Mouse (Mus musculus) hindbrain, embryonic 11.5 days (tissue): ENCODE results near the gene Hoxc13. TPM values are rescaled to one million over a fixed set of nuclear protein-coding genes. Genes with fewer than 3 reads are reported as not detected.

Source experiments
- ATAC-seq: fragments of 200-750 bp; cut with Nextera tagmentation; 2 replicates; pipeline ENCODE4 v1.8.0; 2017; ENCODE audit warnings: mild to moderate bottlenecking, moderate TSS enrichment, moderate library complexity; ENCODE audit not compliant: low FRiP score
- DNase-seq: peaks from one replicate; pipeline ENCODE4 v3.0.0-alpha.2; 2015; ENCODE audit warnings: low spot score
- H3K27ac ChIP-seq: fragments of 300-500 bp; sonication (generic); 2 replicates; pipeline ENCODE4 v1.5.1; 2014; ENCODE audit warnings: mild to moderate bottlenecking, low read depth, low read length
- H3K27me3 ChIP-seq: fragments of 300-500 bp; sonication (generic); 2 replicates; pipeline ENCODE4 v1.6.1; 2014; ENCODE audit warnings: mild to moderate bottlenecking, low read length, moderate library complexity, mixed read lengths; ENCODE audit not compliant: control insufficient read depth, insufficient read depth
- H3K36me3 ChIP-seq: fragments of 300-500 bp; sonication (generic); 2 replicates; pipeline ENCODE4 v1.6.1; 2014; ENCODE audit warnings: mild to moderate bottlenecking, low read length, moderate library complexity, mixed read lengths; ENCODE audit not compliant: control insufficient read depth, insufficient read depth
- H3K4me1 ChIP-seq: fragments of 300-500 bp; sonication (generic); replicated peaks from 2 replicates; pipeline ENCODE4 v1.6.1; 2014; ENCODE audit warnings: low read length, mixed read lengths; ENCODE audit not compliant: control insufficient read depth, insufficient read depth
- H3K4me2 ChIP-seq: fragments of 300-500 bp; sonication (generic); replicated peaks from 2 replicates; pipeline ENCODE4 v1.6.1; 2014; ENCODE audit warnings: mild to moderate bottlenecking, low read depth, low read length
- H3K4me3 ChIP-seq: fragments of 300-500 bp; sonication (generic); 2 replicates; pipeline ENCODE4 v1.5.1; 2014; ENCODE audit warnings: low read depth, low read length
- H3K9ac ChIP-seq: fragments of 300-500 bp; sonication (generic); 2 replicates; pipeline ENCODE4 v1.6.1; 2014; ENCODE audit warnings: low read depth, low read length
- H3K9me3 ChIP-seq: fragments of 300-500 bp; sonication (generic); 2 replicates; pipeline ENCODE4 v1.6.1; 2016; ENCODE audit warnings: low read length; ENCODE audit not compliant: control insufficient read depth
- WGBS: fragments of 180-500 bp; shearing (Covaris S2); extraction: QIAGEN DNeasy Blood & Tissue Kit; methylation state at CpG from one replicate; pipeline ENCODE4 v1.1.7; 2014; 5-methylcytosine and 5-hydroxymethylcytosine counted together
- polyA plus RNA-seq: library from polyadenylated mRNA; unstranded; fragments of >200 nt; fragmentation: Nextera tagmentation; extraction: Ambion mirVana; gene quantifications from 2 replicates; pipeline ENCODE4 v1.2.1, GENCODE M21; 2014

Hoxc13 gene
- 0.11 and 0.48 TPM in 2 replicates for polyA plus RNA-seq

DNA sequence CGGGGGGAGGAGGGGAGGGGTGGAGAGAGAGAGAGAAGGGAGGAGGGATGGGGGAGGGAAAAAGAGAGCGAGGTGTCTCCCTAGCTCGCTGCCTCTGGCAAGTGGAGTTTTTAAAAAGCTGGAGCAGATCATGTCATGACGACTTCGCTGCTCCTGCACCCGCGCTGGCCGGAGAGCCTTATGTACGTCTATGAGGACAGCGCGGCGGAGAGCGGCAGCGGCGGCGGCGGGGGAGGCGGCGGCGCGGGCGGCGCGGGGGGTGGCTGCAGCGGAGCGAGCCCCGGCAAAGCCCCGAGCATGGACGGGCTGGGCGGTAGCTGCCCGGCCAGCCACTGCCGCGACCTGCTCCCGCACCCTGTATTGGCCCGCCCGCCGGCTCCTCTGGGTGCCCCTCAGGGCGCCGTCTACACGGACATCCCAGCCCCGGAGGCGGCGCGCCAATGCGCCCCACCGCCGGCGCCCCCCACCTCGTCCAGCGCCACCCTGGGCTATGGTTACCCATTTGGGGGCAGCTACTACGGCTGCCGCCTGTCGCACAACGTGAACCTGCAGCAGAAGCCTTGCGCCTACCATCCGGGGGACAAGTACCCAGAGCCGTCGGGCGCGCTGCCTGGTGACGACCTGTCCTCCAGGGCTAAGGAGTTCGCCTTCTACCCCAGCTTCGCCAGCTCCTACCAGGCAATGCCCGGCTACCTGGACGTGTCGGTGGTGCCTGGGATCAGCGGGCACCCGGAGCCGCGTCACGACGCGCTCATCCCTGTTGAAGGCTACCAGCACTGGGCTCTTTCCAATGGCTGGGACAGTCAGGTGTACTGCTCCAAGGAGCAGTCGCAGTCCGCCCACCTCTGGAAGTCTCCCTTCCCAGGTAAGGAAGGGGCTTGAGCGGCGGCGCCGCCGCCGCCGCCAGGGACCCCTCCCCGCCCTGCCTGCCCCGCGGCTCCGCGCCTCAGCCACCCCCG is at the start of gene Hoxc13:
TSS of gene Hoxc13 (plus strand) at position 51 of the 959 bp plus-strand sequence.
- Histone ChIP-seq H3K36me3 (no peaks in the 10 kb centered on the region), H3K9me3 (no peaks in the 10 kb centered on the region), H3K4me3 (no peak within 1 kb of the TSS), H3K9ac (no peak within 1 kb of the TSS), H3K27ac (no peak within 1 kb of the TSS), H3K4me1 (0 out of 2 replicates have a peak, but pooled peaks cover 2% of the 10 kb centered on the region), H3K4me2 (no peak within 1 kb of the TSS), H3K27me3 (peaks cover 96% of the 10 kb centered on the region)
- ATAC-seq (peak; percentile 55), DNase-seq (peak; percentile 51)
- 2% methylated on average over 50 of the region's 88 CpGs for WGBS

DNA sequence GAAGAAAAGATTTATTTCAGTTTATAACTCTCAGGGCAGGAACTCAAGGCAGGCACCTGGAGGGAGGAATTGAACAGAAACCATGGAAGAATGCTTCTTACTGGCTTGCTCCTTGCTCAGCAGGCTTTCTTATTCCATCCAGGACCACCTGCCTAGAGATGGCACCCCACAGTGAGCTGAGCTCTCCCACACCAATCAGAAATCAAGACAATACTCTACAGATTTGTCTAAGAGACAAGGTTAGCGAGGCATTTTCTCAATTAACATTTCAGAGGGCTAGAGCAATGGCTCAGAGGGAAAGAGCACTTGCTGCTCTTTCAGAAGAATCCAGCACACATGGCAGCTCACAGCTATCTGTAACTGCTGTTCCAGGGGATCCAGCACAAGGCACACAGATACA is 35.1 kb upstream of the Hoxc13 start:
- 26% methylated on average over 1 of the region's 1 CpGs for WGBS
- DNase-seq (no peak), ATAC-seq (no peak)
- Histone ChIP-seq H3K27ac (no peak overlapping the region), H3K4me1 (no peaks in the 10 kb centered on the region), H3K9me3 (no peaks in the 10 kb centered on the region), H3K36me3 (no peaks in the 10 kb centered on the region), H3K9ac (no peak overlapping the region), H3K27me3 (no peaks in the 10 kb centered on the region), H3K4me2 (no peak overlapping the region), H3K4me3 (no peak overlapping the region)

DNA sequence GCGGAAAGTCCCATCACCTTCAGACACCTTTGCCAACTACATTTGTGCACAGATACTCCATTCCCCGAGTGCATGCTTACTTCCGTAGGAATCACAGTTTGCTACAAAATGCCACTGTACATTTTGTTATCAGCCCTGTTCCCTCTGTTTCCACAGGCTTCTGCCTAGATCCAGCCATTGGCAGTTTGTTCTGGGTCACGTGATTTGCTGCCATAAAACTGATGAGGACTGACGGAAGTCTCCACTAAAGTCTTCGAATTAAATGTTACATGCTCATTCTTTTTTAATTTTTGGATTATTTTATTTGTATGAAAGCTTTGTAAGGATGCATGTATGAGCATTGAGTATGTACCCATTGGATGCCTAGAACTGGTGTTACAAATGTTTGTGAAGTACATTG is 25.8 kb upstream of the Hoxc13 start:
- WGBS: 89% methylated on average over 6 of the region's 6 CpGs
- no peak for ATAC-seq
- no peak overlapping the region for H3K27ac ChIP-seq

DNA sequence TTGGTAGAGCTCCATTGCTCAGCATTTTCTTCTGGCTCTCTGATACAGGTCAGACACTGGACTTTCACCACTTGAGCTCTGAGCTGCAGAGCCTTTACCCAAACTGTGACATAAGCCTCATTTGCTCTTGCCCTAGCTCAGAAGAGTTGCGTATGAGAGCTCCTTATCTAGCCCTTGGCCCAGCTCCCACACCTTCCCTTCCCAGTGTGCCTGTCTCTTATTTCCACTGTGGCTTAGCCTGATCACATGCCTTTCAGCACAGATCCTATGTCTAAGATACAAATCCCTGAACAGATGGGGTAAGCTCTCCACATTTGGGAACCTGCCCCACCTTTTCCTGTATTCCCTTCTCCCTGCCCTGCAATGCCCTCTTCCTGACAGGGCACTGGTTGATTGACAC is 16.0 kb upstream of the Hoxc13 start:
- peaks cover 49% of the 10 kb centered on the region for H3K27me3 ChIP-seq
- H3K27ac ChIP-seq: no peak overlapping the region
- DNase-seq (no peak), ATAC-seq (no peak)
- H3K4me1 ChIP-seq: no peaks in the 10 kb centered on the region
- H3K36me3 ChIP-seq: no peaks in the 10 kb centered on the region
- no peak overlapping the region for H3K9ac ChIP-seq
- H3K9me3 ChIP-seq: no peaks in the 10 kb centered on the region
- 79% methylated on average over 1 of the region's 1 CpGs for WGBS
- no peak overlapping the region for H3K4me2 ChIP-seq
- no peak overlapping the region for H3K4me3 ChIP-seq

More for the DNA sequence above, 25.8 kb upstream of the Hoxc13 start:
- no peaks in the 10 kb centered on the region for H3K36me3 ChIP-seq
- H3K9ac ChIP-seq: no peak overlapping the region
- H3K9me3 ChIP-seq: no peaks in the 10 kb centered on the region
- no peak for DNase-seq
- H3K4me3 ChIP-seq: no peak overlapping the region
- no peak overlapping the region for H3K4me2 ChIP-seq
- 0 out of 2 replicates have a peak, but pooled peaks cover 2% of the 10 kb centered on the region for H3K27me3 ChIP-seq
- no peaks in the 10 kb centered on the region for H3K4me1 ChIP-seq

DNA sequence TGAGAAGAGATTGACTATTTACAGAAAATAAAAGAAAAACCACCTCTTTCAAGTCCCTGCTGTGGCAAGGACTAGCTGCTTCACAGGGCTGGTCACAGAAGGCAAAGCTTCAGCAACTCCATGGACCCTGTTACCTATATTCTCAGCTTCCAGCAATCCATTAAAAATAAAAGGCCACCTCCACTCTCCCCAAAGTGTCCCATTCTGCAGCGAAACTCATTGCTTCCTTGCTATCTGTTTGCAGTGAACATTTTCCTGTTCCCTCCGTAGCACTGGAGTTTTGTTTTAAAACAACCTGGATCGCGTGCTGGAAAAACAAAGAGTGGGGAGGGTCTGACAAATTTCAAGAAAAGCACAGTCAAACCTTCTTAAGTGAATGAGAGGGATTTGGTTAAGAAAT is 11.4 kb upstream of the Hoxc13 start:
- no peak for ATAC-seq
- peaks cover 83% of the 10 kb centered on the region for H3K27me3 ChIP-seq
- no peak overlapping the region for H3K27ac ChIP-seq
- H3K9ac ChIP-seq: no peak overlapping the region
- H3K9me3 ChIP-seq: no peaks in the 10 kb centered on the region
- H3K4me2 ChIP-seq: no peak overlapping the region
- H3K4me3 ChIP-seq: no peak overlapping the region
- H3K36me3 ChIP-seq: no peaks in the 10 kb centered on the region
- DNase-seq: peak; percentile 41
- WGBS: under 1% methylated on average over 4 of the region's 4 CpGs
- H3K4me1 ChIP-seq: no peaks in the 10 kb centered on the region

DNA sequence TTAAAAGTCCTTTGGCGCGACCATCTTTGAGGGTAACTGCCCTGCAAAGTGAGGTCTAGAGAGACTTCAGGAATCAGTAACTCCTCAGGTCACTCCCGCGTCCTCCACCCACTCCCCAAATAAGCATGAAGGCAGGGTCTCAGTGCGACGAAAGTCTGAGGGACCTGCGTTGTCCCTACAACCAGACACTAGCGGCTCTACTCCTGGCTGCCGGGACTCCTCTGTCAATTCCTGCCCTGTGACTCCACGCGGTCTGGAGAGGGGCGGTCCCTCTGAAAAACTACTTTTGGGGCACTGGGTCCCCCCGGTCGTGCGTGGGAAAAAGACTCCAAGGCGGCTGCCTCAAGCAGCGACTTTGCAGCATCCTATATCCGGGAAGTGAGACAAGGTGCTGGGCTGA is 10.9 kb upstream of the Hoxc13 start:
- no peak overlapping the region for H3K4me3 ChIP-seq

DNA sequence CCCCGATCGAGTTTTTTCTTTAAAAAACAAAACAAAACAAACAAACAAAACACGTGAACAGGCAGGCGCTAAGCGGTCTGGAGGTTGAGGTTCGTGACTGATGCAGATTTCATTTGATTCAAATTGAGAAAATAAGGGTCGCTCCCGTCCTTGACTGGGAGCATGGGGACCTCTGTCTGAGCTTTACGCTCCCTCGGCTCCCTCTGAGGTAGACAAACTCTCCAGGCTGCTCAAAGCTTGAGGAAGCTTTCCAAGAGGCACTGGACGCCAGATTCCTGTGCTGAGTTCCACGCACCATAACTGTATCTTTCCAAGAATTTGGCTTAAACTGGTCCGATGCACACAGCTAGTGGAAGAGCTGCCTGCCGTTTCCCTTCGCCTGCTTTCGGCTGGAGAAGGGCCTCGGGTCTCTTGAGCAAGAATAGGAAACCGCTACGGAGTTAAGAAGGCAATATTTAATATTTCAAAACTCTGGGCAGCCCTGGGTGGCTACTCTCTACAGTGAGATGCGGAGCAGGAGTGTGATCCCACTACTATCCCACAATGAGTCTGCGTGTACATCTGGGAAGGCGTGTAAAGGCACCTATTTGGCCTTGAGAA is 10.3 kb upstream of the Hoxc13 start:
- Histone ChIP-seq H3K4me3 (no peak overlapping the region), H3K4me2 (no peak overlapping the region), H3K27ac (no peak overlapping the region), H3K27me3 (peaks cover 83% of the 10 kb centered on the region), H3K9ac (no peak overlapping the region), H3K36me3 (no peaks in the 10 kb centered on the region), H3K4me1 (no peaks in the 10 kb centered on the region), H3K9me3 (no peaks in the 10 kb centered on the region)
- WGBS: 1% methylated on average over 22 of the region's 22 CpGs
- ATAC-seq (no peak), DNase-seq (peak; percentile 58)

More for the DNA sequence above, 10.9 kb upstream of the Hoxc13 start:
- no peaks in the 10 kb centered on the region for H3K36me3 ChIP-seq
- H3K9me3 ChIP-seq: no peaks in the 10 kb centered on the region
- peak; percentile 54 for DNase-seq
- no peak for ATAC-seq
- no peak overlapping the region for H3K27ac ChIP-seq
- H3K4me1 ChIP-seq: no peaks in the 10 kb centered on the region
- WGBS: 1% methylated on average over 18 of the region's 18 CpGs
- peaks cover 86% of the 10 kb centered on the region for H3K27me3 ChIP-seq
- no peak overlapping the region for H3K4me2 ChIP-seq
- no peak overlapping the region for H3K9ac ChIP-seq

DNA sequence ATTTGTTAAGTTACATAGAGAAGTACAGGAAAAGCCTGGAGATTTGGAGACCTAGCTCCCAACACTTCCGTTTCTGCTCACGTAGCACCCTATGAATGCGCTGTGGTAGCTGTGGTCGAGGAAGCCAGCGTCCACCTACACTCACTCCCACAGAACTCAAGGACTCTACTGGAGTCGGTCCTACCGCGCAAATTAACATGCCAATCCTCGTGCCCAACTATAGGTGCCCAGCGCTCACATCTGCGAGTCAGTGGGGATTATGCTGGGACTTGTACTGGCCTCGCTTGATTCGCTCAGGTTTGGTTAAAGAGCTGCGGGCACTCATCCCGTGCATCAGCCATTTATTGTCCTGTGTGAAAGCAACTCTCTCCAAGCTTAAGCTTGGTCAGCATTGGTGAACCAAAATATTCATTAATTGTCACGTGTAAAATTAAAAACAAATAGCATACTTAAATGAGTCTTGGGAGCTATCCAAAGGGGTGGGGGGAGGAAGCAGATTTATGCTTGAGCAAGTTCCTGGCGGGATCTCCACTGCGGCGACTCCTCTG is 7.8 kb upstream of the Hoxc13 start:
- DNase-seq: peak; percentile 55
- Histone ChIP-seq H3K36me3 (no peaks in the 10 kb centered on the region), H3K4me2 (no peak overlapping the region), H3K4me3 (no peak overlapping the region), H3K27ac (no peak overlapping the region), H3K4me1 (no peaks in the 10 kb centered on the region), H3K9me3 (no peaks in the 10 kb centered on the region), H3K27me3 (peaks cover 90% of the 10 kb centered on the region), H3K9ac (no peak overlapping the region)
- ATAC-seq: no peak
- under 1% methylated on average over 19 of the region's 19 CpGs for WGBS
